Mouse (Mus musculus) neural tube, embryonic 15.5 days (tissue): ENCODE measurements around the gene Rab7. TPM values are rescaled to one million over a fixed set of nuclear protein-coding genes. Genes with fewer than 3 reads are reported as not detected.

ENCODE experiments used
- ATAC-seq: fragments of 200-750 bp; cut with Nextera tagmentation; 2 replicates; pipeline ENCODE4 v1.8.0; 2017; ENCODE audit warnings: mild to moderate bottlenecking, moderate TSS enrichment, moderate library complexity; ENCODE audit not compliant: low FRiP score
- H3K27ac ChIP-seq: fragments of 300-500 bp; sonication (generic); replicated peaks from 2 replicates; pipeline ENCODE4 v1.5.1; 2015; ENCODE audit warnings: mild to moderate bottlenecking, inconsistent platforms
- H3K27me3 ChIP-seq: fragments of 300-500 bp; sonication (generic); replicated peaks from 2 replicates; pipeline ENCODE4 v1.6.1; 2015; ENCODE audit warnings: inconsistent platforms
- H3K36me3 ChIP-seq: fragments of 300-500 bp; sonication (generic); 2 replicates; pipeline ENCODE4 v1.6.1; 2015; ENCODE audit warnings: inconsistent platforms
- H3K4me1 ChIP-seq: fragments of 300-500 bp; sonication (generic); 2 replicates; pipeline ENCODE4 v1.6.1; 2015; ENCODE audit warnings: inconsistent platforms
- H3K4me2 ChIP-seq: fragments of 300-500 bp; sonication (generic); 2 replicates; pipeline ENCODE4 v1.6.1; 2015; ENCODE audit warnings: inconsistent platforms, mild to moderate bottlenecking, moderate library complexity
- H3K4me3 ChIP-seq: fragments of 300-500 bp; sonication (generic); replicated peaks from 2 replicates; pipeline ENCODE4 v1.5.1; 2015; ENCODE audit warnings: mild to moderate bottlenecking, inconsistent platforms
- H3K9ac ChIP-seq: fragments of 300-500 bp; sonication (generic); replicated peaks from 2 replicates; pipeline ENCODE4 v1.6.1; 2015; ENCODE audit warnings: mild to moderate bottlenecking, inconsistent platforms
- H3K9me3 ChIP-seq: fragments of 300-500 bp; sonication (generic); replicated peaks from 2 replicates; pipeline ENCODE4 v1.6.1; 2016; ENCODE audit warnings: inconsistent platforms
- WGBS: fragments of 180-500 bp; shearing (Covaris S2); methylation state at CpG from one replicate; pipeline ENCODE4 v1.1.7; 2015; ENCODE audit warnings: mixed read lengths; 5-methylcytosine and 5-hydroxymethylcytosine counted together
- polyA plus RNA-seq: library from polyadenylated mRNA; unstranded; fragments of >200 nt; fragmentation: Nextera tagmentation; extraction: Ambion mirVana; gene quantifications from 2 replicates; pipeline ENCODE4 v1.2.1, GENCODE M21; 2015

Gene Rab7
- 352 and 355 TPM in 2 replicates for polyA plus RNA-seq

- peaks cover 4% of the 10 kb centered on the region; the same call in 1 of the 2 replicates for H3K27me3 ChIP-seq
- peak within 1 kb of the TSS; percentile 92 for H3K4me2 ChIP-seq
- H3K36me3 ChIP-seq: no peaks in the 10 kb centered on the region
- H3K9ac ChIP-seq: peak within 1 kb of the TSS; percentile 98
- H3K9me3 ChIP-seq: no peaks in the 10 kb centered on the region
- H3K4me1 ChIP-seq: peaks cover 34% of the 10 kb centered on the region
- peak within 1 kb of the TSS; percentile 96 for H3K4me3 ChIP-seq
- ATAC-seq: peak; percentile 99
- H3K27ac ChIP-seq: peak within 1 kb of the TSS; percentile 86
- WGBS: under 1% methylated on average over 67 of the region's 82 CpGs
Observed at GRCm38 (mm10) chr6:88044577-88045405, at the start of gene Rab7. Gene Rab7 (minus strand): TSS chr6:88045270.

DNA sequence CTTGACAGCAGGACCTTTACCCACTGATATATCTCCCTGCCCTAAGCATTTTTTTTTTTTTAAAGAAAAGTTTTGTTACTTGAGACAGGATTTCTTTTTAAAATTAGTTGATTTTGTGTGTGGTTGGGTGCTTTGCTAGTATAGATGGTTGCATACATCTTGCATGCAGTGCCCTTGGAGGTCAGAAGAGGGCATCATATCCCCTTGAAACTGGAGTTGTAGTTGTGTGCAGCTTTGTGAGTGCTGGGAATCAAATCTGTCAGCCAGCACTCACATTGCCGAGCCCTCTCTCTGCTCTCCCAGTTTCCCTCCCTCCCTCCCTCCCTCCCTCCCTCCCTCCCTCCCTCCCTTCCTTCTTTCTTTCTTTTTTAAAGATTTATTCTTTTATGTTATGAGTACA is 43.9 kb upstream of the Rab7 start:
- Histone ChIP-seq H3K9me3 (no peaks in the 10 kb centered on the region), H3K27ac (no peak overlapping the region), H3K27me3 (no peaks in the 10 kb centered on the region), H3K4me1 (peaks cover 29% of the 10 kb centered on the region), H3K4me3 (no peak overlapping the region), H3K36me3 (peaks cover 44% of the 10 kb centered on the region), H3K9ac (no peak overlapping the region), H3K4me2 (no peak overlapping the region)
- no peak for ATAC-seq
- WGBS: 67% methylated on average over 1 of the region's 1 CpGs

GRCm38 (mm10) chr6:88084278-88085151 is 39.4 kb upstream of the Rab7 start, which contains the start of gene Rpn1:
Gene Rpn1 (plus strand): TSS chr6:88084482.
- no peaks in the 10 kb centered on the region for H3K9me3 ChIP-seq
- H3K27me3 ChIP-seq: peaks cover 5% of the 10 kb centered on the region; the same call in 1 of the 2 replicates
- peak within 1 kb of the TSS; percentile 86 for H3K27ac ChIP-seq
- H3K9ac ChIP-seq: peak within 1 kb of the TSS; percentile 97
- H3K36me3 ChIP-seq: peaks cover 4% of the 10 kb centered on the region; the same call in 1 of the 2 replicates
- peaks cover 33% of the 10 kb centered on the region for H3K4me1 ChIP-seq
- under 1% methylated on average over 71 of the region's 71 CpGs for WGBS
- peak within 1 kb of the TSS; percentile 100 for H3K4me3 ChIP-seq
- ATAC-seq: peak; percentile 97
- H3K4me2 ChIP-seq: peak within 1 kb of the TSS; percentile 89

- H3K9ac ChIP-seq: no peak overlapping the region
- H3K27me3 ChIP-seq: peaks cover 5% of the 10 kb centered on the region; the same call in 1 of the 2 replicates
- no peak overlapping the region for H3K27ac ChIP-seq
- H3K4me2 ChIP-seq: peak overlapping the region; percentile 89
- peak; percentile 13; the same call in 1 of the 2 replicates for ATAC-seq
- H3K4me3 ChIP-seq: peak overlapping the region; percentile 100; the same call in 1 of the 2 replicates
- H3K9me3 ChIP-seq: no peaks in the 10 kb centered on the region
- H3K4me1 ChIP-seq: peaks cover 33% of the 10 kb centered on the region
- 72% methylated on average over 3 of the region's 3 CpGs for WGBS
- H3K36me3 ChIP-seq: peaks cover 4% of the 10 kb centered on the region; the same call in 1 of the 2 replicates
Observed at GRCm38 (mm10) chr6:88083672-88084071, 38.6 kb upstream of the Rab7 start.

GRCm38 (mm10) chr6:88083095-88083494 is 38.0 kb upstream of the Rab7 start:
- WGBS: 82% methylated on average over 7 of the region's 7 CpGs
- Histone ChIP-seq H3K4me2 (no peak overlapping the region), H3K4me3 (no peak overlapping the region), H3K27me3 (peaks cover 5% of the 10 kb centered on the region; the same call in 1 of the 2 replicates), H3K9me3 (no peaks in the 10 kb centered on the region), H3K27ac (no peak overlapping the region), H3K36me3 (no peaks in the 10 kb centered on the region), H3K4me1 (peaks cover 33% of the 10 kb centered on the region), H3K9ac (no peak overlapping the region)
- no peak for ATAC-seq

- WGBS: 82% methylated on average over 1 of the region's 1 CpGs
- no peaks in the 10 kb centered on the region for H3K36me3 ChIP-seq
- H3K4me1 ChIP-seq: peaks cover 5% of the 10 kb centered on the region; the same call in 1 of the 2 replicates
- no peak overlapping the region for H3K9ac ChIP-seq
- H3K4me3 ChIP-seq: no peak overlapping the region; the same call in 1 of the 2 replicates
- H3K27ac ChIP-seq: no peak overlapping the region
- peak overlapping the region; percentile 74; the same call in 1 of the 2 replicates for H3K4me2 ChIP-seq
- no peak for ATAC-seq
- H3K9me3 ChIP-seq: no peaks in the 10 kb centered on the region
- peaks cover 13% of the 10 kb centered on the region; the same call in 1 of the 2 replicates for H3K27me3 ChIP-seq
Observed at GRCm38 (mm10) chr6:88075960-88076517, 31.0 kb upstream of the Rab7 start.

- Histone ChIP-seq H3K4me1 (peaks cover 5% of the 10 kb centered on the region; the same call in 1 of the 2 replicates), H3K9ac (peak overlapping the region; percentile 54), H3K4me3 (peak overlapping the region; percentile 50), H3K36me3 (no peaks in the 10 kb centered on the region), H3K27me3 (peaks cover 9% of the 10 kb centered on the region), H3K27ac (peak overlapping the region; percentile 94), H3K9me3 (no peaks in the 10 kb centered on the region), H3K4me2 (peak overlapping the region; percentile 74)
- ATAC-seq: peak; percentile 98
- 3% methylated on average over 32 of the region's 32 CpGs for WGBS
Observed at GRCm38 (mm10) chr6:88074752-88075554, 29.9 kb upstream of the Rab7 start.

- Histone ChIP-seq H3K9me3 (no peaks in the 10 kb centered on the region), H3K4me1 (peaks cover 5% of the 10 kb centered on the region; the same call in 1 of the 2 replicates), H3K4me3 (no peak overlapping the region), H3K27me3 (peaks cover 6% of the 10 kb centered on the region; the same call in 1 of the 2 replicates), H3K36me3 (no peaks in the 10 kb centered on the region), H3K9ac (no peak overlapping the region), H3K4me2 (no peak overlapping the region), H3K27ac (no peak overlapping the region)
- 73% methylated on average over 5 of the region's 5 CpGs for WGBS
- ATAC-seq: no peak
Observed at GRCm38 (mm10) chr6:88071216-88071615, 26.1 kb upstream of the Rab7 start.

DNA sequence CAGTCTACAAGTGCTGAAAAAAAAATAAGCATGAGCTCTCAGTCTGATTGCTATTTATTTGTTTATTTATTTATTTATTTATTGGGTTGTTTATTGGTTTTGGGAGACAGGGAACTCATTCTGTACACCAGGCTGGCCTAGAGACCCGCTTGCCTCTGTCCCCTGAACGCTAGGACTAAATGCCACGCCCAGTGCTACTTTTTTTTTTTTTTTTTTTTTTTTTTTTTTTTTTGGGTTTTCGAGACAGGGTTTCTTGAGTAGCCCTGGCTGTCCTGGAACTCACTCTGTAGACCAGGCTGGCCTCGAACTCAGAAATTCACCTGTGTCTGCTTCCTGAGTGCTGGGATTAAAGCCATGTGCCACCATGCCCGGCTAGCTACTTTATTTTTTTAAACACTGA is 25.4 kb upstream of the Rab7 start:
- no peak for ATAC-seq
- H3K27me3 ChIP-seq: peaks cover 6% of the 10 kb centered on the region; the same call in 1 of the 2 replicates
- 84% methylated on average over 6 of the region's 6 CpGs for WGBS
- no peaks in the 10 kb centered on the region for H3K9me3 ChIP-seq
- H3K4me3 ChIP-seq: no peak overlapping the region
- H3K4me2 ChIP-seq: no peak overlapping the region
- H3K9ac ChIP-seq: no peak overlapping the region
- peaks cover under 1% of the 10 kb centered on the region; the same call in 1 of the 2 replicates for H3K4me1 ChIP-seq
- no peak overlapping the region for H3K27ac ChIP-seq
- no peaks in the 10 kb centered on the region for H3K36me3 ChIP-seq

DNA sequence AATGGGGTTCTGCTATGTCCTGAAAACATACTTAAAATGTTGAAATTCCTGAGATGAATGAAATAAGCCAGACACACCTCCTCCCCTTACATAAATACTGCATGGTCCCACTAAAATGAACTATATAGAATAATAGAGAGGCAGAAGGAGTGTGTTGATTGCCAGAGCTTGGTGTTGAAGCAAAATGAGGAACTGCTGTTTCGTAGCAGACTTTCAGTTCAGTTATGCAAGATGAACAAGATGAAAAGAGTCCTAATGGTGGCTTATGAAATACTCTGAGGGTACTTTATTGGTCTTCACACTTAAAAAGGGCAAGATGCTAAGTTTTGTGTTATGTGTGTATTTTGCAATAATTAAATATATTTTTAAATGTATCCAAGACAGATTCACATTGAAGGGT is 23.7 kb upstream of the Rab7 start:
- Histone ChIP-seq H3K27ac (no peak overlapping the region), H3K9me3 (no peaks in the 10 kb centered on the region), H3K4me1 (no peaks in the 10 kb centered on the region), H3K4me3 (no peak overlapping the region), H3K27me3 (peaks cover 6% of the 10 kb centered on the region; the same call in 1 of the 2 replicates), H3K4me2 (no peak overlapping the region), H3K9ac (no peak overlapping the region), H3K36me3 (no peaks in the 10 kb centered on the region)
- ATAC-seq: no peak
- 91% methylated on average over 1 of the region's 1 CpGs for WGBS
